In genomic region chr13:56191225-56191624, GRCm38 (mm10) we compare ENCODE assay signal across 8 mouse cellular contexts. TPM values are rescaled to one million over a fixed set of nuclear protein-coding genes. Genes with fewer than 3 reads are reported as not detected.
DNase-seq lines count a peak whose midpoint lies in the region; ATAC-seq and TF ChIP-seq lines count a peak whose summit lies in the region.

No protein-coding gene starts in this region.

- no peaks in the 10 kb centered on the region for H3K9me3 ChIP-seq in forebrain, embryonic 15.5 days

- H3K9ac ChIP-seq in forebrain, embryonic 15.5 days (replicated peaks), result no peak overlapping the region

- no peak overlapping the region for H3K27ac ChIP-seq in layer of hippocampus, adult 2 months
- H3K27ac ChIP-seq in forebrain, embryonic 15.5 days (replicated peaks), result no peak overlapping the region

- no peaks in the 10 kb centered on the region for H3K36me3 ChIP-seq in forebrain, embryonic 15.5 days

- WGBS in forebrain, embryonic 15.5 days, result 56% methylated on average over 3 of the region's 3 CpGs

- intact Hi-C loops in left cerebral cortex, postnatal 4 days (cut with DNase I), result no loop called here

- ATAC-seq in granulocyte monocyte progenitor cell, adult 5-6 weeks (replicated peaks; ENCODE audit: poor library complexity, severe bottlenecking), result peak; percentile 69
- ATAC-seq in forebrain, embryonic 15.5 days (replicated peaks), result no peak

- no peaks in the 10 kb centered on the region for H3K27me3 ChIP-seq in forebrain, embryonic 15.5 days

- no peak overlapping the region for H3K4me3 ChIP-seq in layer of hippocampus, adult 2 months
- no peak overlapping the region for H3K4me3 ChIP-seq in forebrain, embryonic 15.5 days

- TF ChIP-seq CTCF in layer of hippocampus, adult 2 months (conservative IDR thresholded peaks at IDR 0.05), result peak; percentile 69

- no peak overlapping the region for H3K4me2 ChIP-seq in forebrain, embryonic 15.5 days (replicated peaks)

- peak in 1 of 2 experiments; percentile 31 for DNase-seq in layer of hippocampus, adult 2 months (ENCODE audit: low spot score in 2 of 2)
- no peak for DNase-seq in layer of hippocampus, adult 9-10 months (ENCODE audit: low spot score)
- DNase-seq in NIH3T3 (ENCODE audit: low read depth), result peak; percentile 15
- peak; percentile 66 for DNase-seq in naive thymus-derived CD4-positive, alpha-beta T cell, adult 2 months (ENCODE audit: low read depth)
- DNase-seq in left cerebral cortex, postnatal 4 days, result no peak
- DNase-seq in cerebellum, adult 8-10 months, result no peak

- H3K4me1 ChIP-seq in forebrain, embryonic 15.5 days, result no peaks in the 10 kb centered on the region

RNA-seq across cellular contexts. Expression of gene Tifab, which starts 12.5 kb away (rescaled TPM):
- 1 to 10 TPM; 1.7 to 1.8 TPM for total RNA-seq in layer of hippocampus, adult 2 months (2021)
- 148 and 174 TPM in 2 replicates for total RNA-seq in granulocyte monocyte progenitor cell, adult 5-6 weeks (2014; fragmentation: Nextera tagmentation)
- 115 and 120 TPM in 2 replicates for total RNA-seq in granulocyte monocyte progenitor cell, adult 5-6 weeks (2017)
- 0.87 and 1.0 TPM in 2 replicates for polyA plus RNA-seq in forebrain, embryonic 15.5 days (2015; fragmentation: Nextera tagmentation; extraction: Ambion mirVana)
- total RNA-seq in left cerebral cortex, postnatal 4 days (2021), result under 1 TPM; 0.89 to 0.94 TPM

RNA-seq across cellular contexts. Expression of gene H2afy, which starts 55.1 kb away (rescaled TPM):
- total RNA-seq in layer of hippocampus, adult 2 months (2021), result 100 to 1,000 TPM; 118 to 122 TPM
- total RNA-seq in granulocyte monocyte progenitor cell, adult 5-6 weeks (2014; fragmentation: Nextera tagmentation), result 930 and 1,115 TPM in 2 replicates
- 1,419 and 1,485 TPM in 2 replicates for total RNA-seq in granulocyte monocyte progenitor cell, adult 5-6 weeks (2017)
- 424 and 456 TPM in 2 replicates for polyA plus RNA-seq in forebrain, embryonic 15.5 days (2015; fragmentation: Nextera tagmentation; extraction: Ambion mirVana)
- 100 to 1,000 TPM; 114 to 116 TPM for total RNA-seq in left cerebral cortex, postnatal 4 days (2021)

Comparison
In these comparisons a context has a peak if more than half of its experiments do, and no peak if none do; other contexts are left out.
1. DNase-seq: peak in NIH3T3 (single experiment) and naive thymus-derived CD4-positive, alpha-beta T cell, adult 2 months (single experiment); none in layer of hippocampus, adult 9-10 months (single experiment), left cerebral cortex, postnatal 4 days (single experiment) and cerebellum, adult 8-10 months (single experiment).
2. RNA of gene Tifab, which starts 12.5 kb away (total RNA-seq): 115 to 174 TPM in granulocyte monocyte progenitor cell, adult 5-6 weeks; 1.7 to 1.8 TPM in layer of hippocampus, adult 2 months and 0.89 to 0.94 TPM in left cerebral cortex, postnatal 4 days; every median in the first group is over 10 times any median in the second.
3. RNA of gene H2afy, which starts 55.1 kb away (total RNA-seq): 930 to 1,485 TPM in granulocyte monocyte progenitor cell, adult 5-6 weeks; 118 to 122 TPM in layer of hippocampus, adult 2 months and 114 to 116 TPM in left cerebral cortex, postnatal 4 days; every median in the first group is over 4 times any median in the second.